Mouse (Mus musculus) myocyte (in vitro differentiated cells): ENCODE data around the gene Irf3. TPM values are rescaled to one million over a fixed set of nuclear protein-coding genes. Genes with fewer than 3 reads are reported as not detected.

ENCODE experiments used
- H3K27me3 ChIP-seq: one replicate; pipeline ENCODE4 v1.6.1; 2011; ENCODE audit not compliant: control insufficient read depth, insufficient read depth, insufficient read length
- H3K36me3 ChIP-seq: one replicate; pipeline ENCODE4 v1.6.1; 2011; ENCODE audit not compliant: control insufficient read depth, insufficient read depth
- H3K4me2 ChIP-seq: one replicate; pipeline ENCODE4 v1.6.1; 2011; ENCODE audit warnings: low read depth, control low read depth
- H3K4me3 ChIP-seq: one replicate; pipeline ENCODE4 v1.5.1; 2011; ENCODE audit warnings: mild to moderate bottlenecking, control low read depth, moderate library complexity
- H3K79me2 ChIP-seq: one replicate; pipeline ENCODE4 v1.6.1; 2011; ENCODE audit not compliant: control insufficient read depth, insufficient read depth
- H3ac ChIP-seq: one replicate; pipeline ENCODE4 v1.6.1; 2011; ENCODE audit not compliant: control insufficient read depth, insufficient read length
- CEBPB ChIP-seq: IDR thresholded peaks from 2 replicates; pipeline ENCODE4 v1.6.1; 2011; ENCODE audit warnings: mild to moderate bottlenecking, moderate library complexity; ENCODE audit not compliant: poor library complexity, insufficient read depth, severe bottlenecking
- E2F4 ChIP-seq: IDR thresholded peaks from one replicate; pipeline ENCODE4 v1.6.1; 2011; ENCODE audit warnings: mild to moderate bottlenecking, control low read depth, moderate library complexity; ENCODE audit not compliant: insufficient read depth
- MAX ChIP-seq: IDR thresholded peaks from one replicate; pipeline ENCODE4 v1.6.1; 2011; ENCODE audit warnings: low read depth, mild to moderate bottlenecking, control low read depth
- MYOD1 ChIP-seq, 3 experiments: IDR thresholded peaks; one replicate each; pipeline ENCODE4 v1.6.1; 2011; ENCODE audit warnings: control low read depth in 2 of 3, low read depth in 2 of 3, mild to moderate bottlenecking in 2 of 3, moderate library complexity in 1 of 3; ENCODE audit not compliant: insufficient read length in 2 of 3, control insufficient read depth in 1 of 3
- MYOG ChIP-seq, 3 experiments: IDR thresholded peaks; one replicate each; pipeline ENCODE4 v1.6.1; 2011; ENCODE audit warnings: control low read depth in 2 of 3, low read depth in 2 of 3, mild to moderate bottlenecking in 2 of 3; ENCODE audit not compliant: insufficient read length in 2 of 3, control insufficient read depth in 1 of 3, insufficient read depth in 1 of 3
- POLR2A ChIP-seq: IDR thresholded peaks from one replicate; pipeline ENCODE4 v1.6.1; 2011; ENCODE audit warnings: low read depth, mild to moderate bottlenecking, control low read depth, moderate library complexity; ENCODE audit not compliant: insufficient read length
- POLR2AphosphoS2 ChIP-seq: IDR thresholded peaks from one replicate; pipeline ENCODE4 v1.6.1; 2011; ENCODE audit warnings: low read depth, control low read depth; ENCODE audit not compliant: insufficient read length
- REST ChIP-seq: IDR thresholded peaks from one replicate; pipeline ENCODE4 v1.6.1; 2011; ENCODE audit warnings: mild to moderate bottlenecking, control low read depth, moderate library complexity; ENCODE audit not compliant: insufficient read depth, insufficient read length
- SRF ChIP-seq: IDR thresholded peaks from one replicate; pipeline ENCODE4 v1.6.1; 2011; ENCODE audit warnings: low read depth; ENCODE audit not compliant: control insufficient read depth, insufficient read length
- TCF12 ChIP-seq: IDR thresholded peaks from one replicate; pipeline ENCODE4 v1.6.1; 2011; ENCODE audit warnings: mild to moderate bottlenecking, control low read depth; ENCODE audit not compliant: poor library complexity, insufficient read depth, severe bottlenecking
- TCF3 ChIP-seq: IDR thresholded peaks from one replicate; pipeline ENCODE4 v1.6.1; 2011; ENCODE audit warnings: low read depth, control low read depth; ENCODE audit not compliant: insufficient read length
- USF1 ChIP-seq: IDR thresholded peaks from one replicate; pipeline ENCODE4 v1.6.1; 2011; ENCODE audit warnings: low read depth, mild to moderate bottlenecking, control low read depth, moderate library complexity
- polyA plus RNA-seq: library from polyadenylated mRNA; unstranded; fragments of >200 nt; fragmentation: generic; extraction: Trizol; gene quantifications from one replicate; pipeline ENCODE4 v1.2.1, GENCODE M21; 2012; ENCODE audit warnings: missing spikeins

Irf3 gene
- polyA plus RNA-seq, 1 experiment = 45.1 TPM

DNA sequence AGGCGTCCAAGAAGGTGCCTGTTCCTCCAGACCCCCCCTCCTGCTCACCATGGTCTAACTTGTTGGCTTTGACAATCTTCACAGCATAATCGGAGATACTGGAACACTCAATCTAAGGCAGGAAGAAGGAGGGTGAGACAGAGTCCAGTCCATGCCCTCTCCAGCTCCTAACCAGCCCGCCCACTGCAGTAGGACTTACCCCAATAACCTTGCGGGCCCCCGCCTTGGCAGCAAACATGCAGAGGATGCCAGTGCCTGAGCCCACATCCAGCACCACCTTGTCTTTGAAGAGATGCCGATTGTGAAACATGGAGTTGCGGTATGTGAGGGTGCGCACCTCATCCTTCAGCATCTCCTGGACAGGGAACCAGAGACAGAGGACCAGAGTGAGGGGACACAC lies 15.9 kb upstream of the Irf3 start:
- no peak overlapping the region for H3ac ChIP-seq
- H3K27me3 ChIP-seq = no peaks in the 10 kb centered on the region
- H3K79me2 ChIP-seq = peaks cover 33% of the 10 kb centered on the region
- no peak overlapping the region for H3K4me2 ChIP-seq
- H3K4me3 ChIP-seq = no peak overlapping the region
- TF ChIP-seq E2F4 (no peak), CEBPB (no peak), POLR2AphosphoS2 (peak; percentile 21)
- H3K36me3 ChIP-seq = peaks cover 35% of the 10 kb centered on the region

DNA sequence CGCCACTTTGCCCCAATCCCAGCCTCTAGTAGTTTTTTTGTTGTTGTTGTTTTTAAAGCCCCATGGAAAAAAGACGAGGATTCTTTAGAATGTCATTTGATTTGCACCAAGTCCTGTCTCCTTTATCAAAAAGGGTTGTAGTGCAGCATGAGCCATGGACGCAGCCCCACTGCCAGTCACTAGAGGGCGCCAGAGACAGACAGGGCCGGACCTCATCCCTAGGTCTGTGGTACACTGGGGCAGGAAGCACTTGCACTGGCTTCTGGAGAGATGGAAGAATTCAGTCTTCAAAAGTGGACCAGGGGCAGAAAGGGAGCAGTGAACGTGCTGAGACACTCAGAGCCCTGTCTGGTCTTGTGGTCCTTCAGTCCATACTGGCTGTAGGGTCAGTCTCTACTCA lies 14.4 kb upstream of the Irf3 start:
- H3K27me3 ChIP-seq = no peaks in the 10 kb centered on the region
- H3ac ChIP-seq = no peak overlapping the region
- peaks cover 45% of the 10 kb centered on the region for H3K79me2 ChIP-seq
- TF ChIP-seq POLR2AphosphoS2 = no peak
- no peak for TF ChIP-seq USF1
- no peak for TF ChIP-seq REST
- peak; percentile 10 for TF ChIP-seq POLR2A
- H3K4me2 ChIP-seq = peak overlapping the region; percentile 68
- peaks cover 29% of the 10 kb centered on the region for H3K36me3 ChIP-seq
- no peak overlapping the region for H3K4me3 ChIP-seq

DNA sequence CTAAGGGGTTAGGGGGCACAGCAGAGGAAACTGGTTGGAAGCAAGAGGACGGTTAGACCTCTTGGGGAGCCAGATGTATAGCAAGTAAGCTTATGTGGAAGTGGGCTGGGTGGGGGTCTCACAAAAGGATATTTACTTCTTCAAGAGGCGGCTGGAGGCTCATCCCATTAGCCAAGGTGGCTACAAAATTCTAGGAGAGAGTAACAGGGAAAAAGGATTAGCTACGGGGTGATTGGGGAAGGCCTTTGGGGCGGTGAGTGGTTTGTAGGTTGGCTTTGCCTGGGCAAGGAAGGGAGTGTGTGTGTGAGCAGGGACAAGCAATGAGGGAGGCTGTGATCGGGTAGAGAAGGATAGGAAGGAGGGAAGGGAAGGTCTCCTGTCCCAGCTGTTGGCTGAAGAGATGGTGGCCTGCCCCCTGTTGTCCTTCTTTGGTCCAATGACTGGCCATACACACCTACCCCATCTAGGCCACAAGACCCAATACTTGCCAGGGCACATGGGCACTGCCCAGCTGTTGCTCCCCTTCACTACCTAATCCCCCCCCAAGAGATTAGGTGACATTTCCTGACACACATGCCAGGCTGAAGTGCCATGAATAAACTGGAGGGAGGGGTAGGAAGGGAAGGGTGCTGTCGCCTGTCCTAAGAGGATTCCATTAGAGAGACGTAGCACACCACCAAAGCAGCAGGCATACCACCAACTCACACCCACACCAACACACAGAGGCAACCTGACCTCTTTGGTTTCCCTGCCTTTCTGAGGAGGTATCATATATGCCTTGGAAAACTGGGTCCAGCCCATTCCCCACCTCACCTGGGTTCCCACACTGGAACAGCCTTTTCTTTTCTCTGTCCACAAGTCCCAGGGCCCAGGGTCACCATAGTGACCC lies 13.3 kb upstream of the Irf3 start:
- TF ChIP-seq TCF12 (peak; percentile 65), CEBPB (no peak), MYOG (IDR thresholded peaks at IDR 0.05; ENCODE audit: control insufficient read depth in 1 of 3, insufficient read depth in 1 of 3, insufficient read length in 2 of 3, low read depth in 2 of 3) (peak; percentile 52 to 89 (median 60)), E2F4 (no peak), POLR2A (peak; percentile 38), SRF (peak; percentile 22), TCF3 (peak; percentile 35), MYOD1 (IDR thresholded peaks at IDR 0.05; ENCODE audit: control insufficient read depth in 1 of 3, insufficient read length in 2 of 3, low read depth in 2 of 3) (peak; percentile 96 to 100 (median 98)), MAX (no peak), USF1 (peak; percentile 18)
- peaks cover 51% of the 10 kb centered on the region for H3K79me2 ChIP-seq
- peak overlapping the region; percentile 55 for H3K4me3 ChIP-seq
- peak overlapping the region; percentile 68 for H3K4me2 ChIP-seq
- no peaks in the 10 kb centered on the region for H3K27me3 ChIP-seq
- H3ac ChIP-seq = no peak overlapping the region
- H3K36me3 ChIP-seq = peaks cover 20% of the 10 kb centered on the region

DNA sequence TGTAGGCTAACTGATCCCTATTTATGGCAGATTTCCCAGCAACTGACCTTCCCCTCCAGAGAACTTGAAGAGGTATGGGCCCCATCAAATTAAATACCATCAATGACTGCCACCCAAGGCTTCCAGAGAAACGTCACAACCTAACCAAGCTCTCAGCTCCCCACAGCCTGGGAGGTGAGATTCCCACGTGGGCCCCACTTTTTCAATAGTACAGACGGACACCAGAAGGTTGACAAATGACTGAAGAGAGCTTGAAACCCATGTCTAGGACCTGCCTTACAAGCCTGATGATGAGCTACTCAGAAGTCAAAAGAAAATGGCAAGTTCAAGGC lies 12.6 kb upstream of the Irf3 start:
- H3K36me3 ChIP-seq = peaks cover 15% of the 10 kb centered on the region
- H3ac ChIP-seq = no peak overlapping the region
- H3K4me3 ChIP-seq = peak overlapping the region; percentile 55
- TF ChIP-seq REST (no peak), POLR2AphosphoS2 (no peak), MAX (no peak), E2F4 (no peak), POLR2A (no peak), CEBPB (no peak), USF1 (no peak)
- peak overlapping the region; percentile 68 for H3K4me2 ChIP-seq
- H3K27me3 ChIP-seq = no peaks in the 10 kb centered on the region
- peaks cover 53% of the 10 kb centered on the region for H3K79me2 ChIP-seq

DNA sequence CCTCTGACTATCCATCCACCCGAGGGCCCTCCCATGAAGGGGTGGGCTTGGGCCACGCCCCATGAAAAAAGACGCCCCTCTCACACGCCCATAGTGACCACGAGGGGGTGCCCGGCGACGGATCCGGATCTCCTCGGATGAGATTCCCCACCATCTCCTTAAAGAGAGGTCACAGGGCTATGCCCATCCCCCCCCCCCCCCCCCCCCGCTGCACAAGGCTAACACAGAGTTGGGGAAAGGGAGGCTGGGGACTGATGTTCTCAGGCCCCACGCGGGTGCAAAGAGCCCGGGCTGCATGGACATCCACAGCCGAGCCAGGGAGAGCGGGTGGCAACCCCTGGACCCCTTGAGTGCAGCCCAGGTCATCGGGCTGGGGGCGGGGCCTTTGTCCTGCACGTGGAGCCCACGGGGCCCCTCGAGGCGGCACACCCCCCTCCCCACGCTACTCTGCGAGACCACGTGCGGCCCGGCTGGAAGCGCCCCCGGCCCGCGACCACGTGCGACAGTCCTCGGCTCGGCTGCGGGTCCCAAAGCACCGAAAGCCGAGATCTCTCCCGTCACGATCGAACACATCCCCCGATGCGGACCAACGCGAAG lies 11.8 kb upstream of the Irf3 start:
- TF ChIP-seq MYOG (IDR thresholded peaks at IDR 0.05; ENCODE audit: control insufficient read depth in 1 of 3, insufficient read depth in 1 of 3, insufficient read length in 2 of 3, low read depth in 2 of 3) (peak in 1 of 3 experiments; percentile 1), TCF12 (no peak), POLR2A (peak; percentile 15)
- H3K4me2 ChIP-seq = peak overlapping the region; percentile 68
- H3K79me2 ChIP-seq = peaks cover 59% of the 10 kb centered on the region

More for the DNA sequence above, 11.8 kb upstream of the Irf3 start:
- H3K36me3 ChIP-seq = peaks cover 12% of the 10 kb centered on the region
- H3K4me3 ChIP-seq = peak overlapping the region; percentile 55
- H3ac ChIP-seq = peak overlapping the region; percentile 83
- H3K27me3 ChIP-seq = no peaks in the 10 kb centered on the region
